Mouse (Mus musculus): ENCODE measurements at regions not wholly inside any gene's neighbourhood (a gene's known extent, or its start where the extent isn't known, plus 50 kb on each side); places are given as distances from the start of the nearest gene placed in this dataset.

DNA sequence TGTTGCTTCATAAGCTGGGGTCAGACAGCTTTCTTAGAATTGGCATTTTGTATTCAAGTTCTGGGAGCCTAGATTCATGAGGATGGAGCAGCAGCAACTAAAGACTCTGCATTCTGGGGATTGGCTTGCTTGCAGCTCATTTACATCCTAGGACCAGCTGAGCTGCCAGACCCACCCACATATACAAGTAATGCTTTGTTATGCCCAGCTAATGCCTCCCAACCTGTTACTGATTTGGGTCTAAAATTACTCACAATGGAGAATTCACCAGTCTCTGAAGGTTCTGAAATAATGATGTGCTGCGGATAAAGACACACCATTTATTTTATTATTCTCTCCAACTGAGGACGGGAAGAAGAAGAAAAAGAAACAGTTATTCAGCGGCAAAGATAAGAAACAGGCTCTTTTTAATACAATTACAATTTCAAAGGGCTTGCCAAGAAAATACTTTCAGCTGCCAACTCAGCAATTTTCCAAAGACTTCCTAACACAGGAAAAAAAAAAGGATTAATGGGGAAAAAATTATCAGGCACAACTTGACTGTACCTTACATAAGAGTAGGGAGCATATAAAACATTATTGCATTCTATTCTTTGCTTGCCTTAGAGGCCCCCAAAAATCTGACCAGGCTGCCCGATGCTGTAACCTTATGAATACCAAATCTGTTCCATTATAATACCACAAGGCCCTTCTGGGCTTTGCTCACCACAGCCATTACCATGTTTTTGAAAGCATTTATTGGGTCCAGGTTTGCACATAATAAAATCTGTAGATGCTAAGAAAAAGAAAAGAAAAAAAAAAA is 134.5 kb downstream of the S1pr1 start:
- Histone ChIP-seq H3K27ac (replicated peaks) (no peak overlapping the region), H3K36me3 (no peaks in the 10 kb centered on the region), H3K27me3 (ENCODE audit: low read depth, poor library complexity, severe bottlenecking) (no peaks in the 10 kb centered on the region), H3K9me3 (replicated peaks) (no peaks in the 10 kb centered on the region), H3K4me1 (no peaks in the 10 kb centered on the region), H3K4me3 (no peak overlapping the region)
- DNase-seq (ENCODE audit: low spot score), result no peak
- 78% methylated on average over 4 of the region's 4 CpGs for WGBS

DNA sequence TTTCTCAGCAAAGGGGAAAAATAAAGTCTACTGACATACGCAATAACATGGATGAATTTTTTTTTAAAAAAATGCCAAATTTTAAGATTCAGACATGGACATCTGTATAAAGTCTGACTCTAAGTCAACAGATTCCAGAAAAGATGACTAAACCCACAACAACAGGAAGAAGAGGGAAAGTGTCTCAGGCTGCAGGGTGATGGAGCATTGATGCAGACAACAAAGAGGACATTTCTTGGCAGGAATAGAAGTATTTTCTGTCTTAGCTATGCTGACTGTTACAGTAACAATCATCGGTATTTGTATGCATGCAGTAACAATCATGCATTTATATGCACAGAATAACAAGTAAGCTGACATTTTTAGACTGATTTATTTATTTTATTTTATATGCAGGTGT is 139.5 kb downstream of the S1pr1 start:
- Histone ChIP-seq H3K4me3 (no peak overlapping the region), H3K4me1 (no peaks in the 10 kb centered on the region), H3K36me3 (no peaks in the 10 kb centered on the region), H3K9me3 (replicated peaks) (no peaks in the 10 kb centered on the region), H3K27ac (replicated peaks) (no peak overlapping the region), H3K27me3 (ENCODE audit: low read depth, poor library complexity, severe bottlenecking) (no peaks in the 10 kb centered on the region)
- DNase-seq (ENCODE audit: low spot score), result no peak
- WGBS, result 96% methylated on average over 2 of the region's 2 CpGs

DNA sequence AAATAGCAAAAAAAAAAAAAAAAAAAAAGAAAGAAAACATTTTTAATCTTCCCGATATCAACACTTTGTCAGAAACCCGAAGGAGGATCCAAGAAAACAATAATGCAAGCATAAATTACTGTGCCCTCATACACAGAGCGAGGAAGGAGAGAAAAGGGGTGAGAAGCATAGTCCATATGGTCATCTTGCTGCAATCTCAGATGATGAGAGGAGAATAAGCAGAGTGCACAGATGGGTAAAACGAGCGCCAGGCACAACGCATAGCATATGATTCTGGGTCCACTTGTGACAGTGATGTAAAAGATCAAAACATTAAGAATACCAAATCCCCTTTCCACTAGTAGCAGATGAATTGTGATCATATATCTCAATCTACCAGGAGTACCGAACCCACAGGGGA is 152.1 kb downstream of the S1pr1 start:
- H3K4me3 ChIP-seq, result no peak overlapping the region
- H3K27ac ChIP-seq (replicated peaks), result no peak overlapping the region
- H3K27me3 ChIP-seq (ENCODE audit: low read depth, poor library complexity, severe bottlenecking), result no peaks in the 10 kb centered on the region
- WGBS, result 89% methylated on average over 7 of the region's 7 CpGs
- H3K36me3 ChIP-seq, result no peaks in the 10 kb centered on the region
- no peak for DNase-seq (ENCODE audit: low spot score)
- no peaks in the 10 kb centered on the region for H3K9me3 ChIP-seq (replicated peaks)
- no peaks in the 10 kb centered on the region for H3K4me1 ChIP-seq

DNA sequence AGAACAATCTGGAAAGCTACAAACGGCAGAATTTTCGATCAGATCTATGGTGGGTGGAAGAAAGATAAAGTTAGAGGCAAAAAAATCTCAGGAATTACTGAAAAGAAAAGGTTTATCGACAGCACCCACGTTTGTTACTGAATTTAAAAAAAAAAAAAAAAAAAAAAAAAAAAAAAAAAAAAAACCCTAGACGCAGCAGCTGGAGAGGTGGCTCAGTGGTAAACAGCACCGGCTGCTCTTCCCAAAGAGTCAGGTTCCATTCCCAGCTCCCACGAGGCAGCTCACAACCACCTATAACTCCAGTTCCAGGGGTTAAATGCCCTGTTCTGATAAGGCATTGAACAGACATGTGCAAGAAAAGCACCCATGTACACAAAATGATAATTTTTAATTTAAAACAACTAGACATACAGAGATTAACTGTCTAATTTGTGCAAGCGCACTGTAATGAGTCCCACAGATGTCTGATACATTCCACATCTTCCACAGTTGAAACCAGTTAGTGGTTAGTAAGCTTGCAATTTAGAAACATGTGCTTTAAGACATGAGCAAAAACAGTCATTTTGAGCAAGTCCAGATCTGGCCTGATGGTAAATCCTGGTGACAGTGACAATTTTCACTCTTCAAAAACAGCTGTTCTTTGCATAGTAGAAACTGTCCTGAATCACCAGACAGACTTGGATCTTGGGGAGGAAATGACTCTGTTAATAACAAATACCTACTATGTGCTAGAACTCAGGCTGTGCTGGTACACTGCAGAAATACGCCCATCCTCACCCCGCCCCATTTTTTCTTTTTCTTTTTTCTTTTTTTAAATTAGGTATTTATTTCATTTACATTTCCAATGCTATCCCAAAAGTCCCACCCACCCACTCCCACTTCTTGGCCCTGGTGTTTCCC is 159.8 kb downstream of the S1pr1 start:
- WGBS, result 86% methylated on average over 10 of the region's 10 CpGs
- H3K9me3 ChIP-seq (replicated peaks), result no peaks in the 10 kb centered on the region
- no peak overlapping the region for H3K4me3 ChIP-seq
- no peaks in the 10 kb centered on the region for H3K36me3 ChIP-seq
- DNase-seq (ENCODE audit: low spot score), result no peak
- H3K27ac ChIP-seq (replicated peaks), result no peak overlapping the region
- no peaks in the 10 kb centered on the region for H3K27me3 ChIP-seq (ENCODE audit: low read depth, poor library complexity, severe bottlenecking)
- H3K4me1 ChIP-seq, result no peaks in the 10 kb centered on the region

DNA sequence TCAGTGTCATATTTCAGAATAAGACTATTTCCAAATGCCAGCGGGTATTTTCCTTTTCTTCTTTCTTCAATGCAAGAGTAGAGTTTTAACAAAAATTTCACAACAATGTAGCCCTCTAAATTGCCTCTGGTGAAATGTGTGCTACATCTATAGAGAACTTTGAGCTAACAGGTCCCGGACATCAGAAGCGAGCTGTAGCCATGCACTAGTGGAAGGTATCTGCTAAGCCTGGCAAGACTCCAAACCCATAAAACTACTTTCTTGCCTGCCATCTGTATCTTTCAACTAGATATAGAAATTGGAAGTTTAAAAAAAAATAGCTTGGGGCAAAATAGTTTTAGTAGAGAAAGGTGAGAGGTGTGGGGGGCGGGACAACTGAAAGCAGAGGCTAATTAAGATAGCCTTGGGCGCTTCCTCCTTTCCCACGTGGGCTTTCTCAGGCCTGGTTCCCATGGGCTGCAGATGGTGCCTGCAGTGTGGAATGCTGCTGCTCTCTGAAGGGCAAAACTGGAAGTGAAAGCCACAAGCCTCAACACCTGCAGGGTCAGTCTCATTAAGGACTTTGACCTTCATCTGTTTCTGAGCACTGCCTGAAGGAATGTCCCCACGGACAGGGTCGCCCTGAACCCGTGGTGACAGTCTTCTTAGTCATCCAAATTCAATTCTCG is 160.9 kb downstream of the S1pr1 start:
- Histone ChIP-seq H3K4me3 (no peak overlapping the region), H3K4me1 (no peaks in the 10 kb centered on the region), H3K27me3 (ENCODE audit: low read depth, poor library complexity, severe bottlenecking) (no peaks in the 10 kb centered on the region), H3K36me3 (no peaks in the 10 kb centered on the region), H3K9me3 (replicated peaks) (no peaks in the 10 kb centered on the region), H3K27ac (replicated peaks) (no peak overlapping the region)
- DNase-seq (ENCODE audit: low spot score), result no peak
- 73% methylated on average over 10 of the region's 10 CpGs for WGBS

DNA sequence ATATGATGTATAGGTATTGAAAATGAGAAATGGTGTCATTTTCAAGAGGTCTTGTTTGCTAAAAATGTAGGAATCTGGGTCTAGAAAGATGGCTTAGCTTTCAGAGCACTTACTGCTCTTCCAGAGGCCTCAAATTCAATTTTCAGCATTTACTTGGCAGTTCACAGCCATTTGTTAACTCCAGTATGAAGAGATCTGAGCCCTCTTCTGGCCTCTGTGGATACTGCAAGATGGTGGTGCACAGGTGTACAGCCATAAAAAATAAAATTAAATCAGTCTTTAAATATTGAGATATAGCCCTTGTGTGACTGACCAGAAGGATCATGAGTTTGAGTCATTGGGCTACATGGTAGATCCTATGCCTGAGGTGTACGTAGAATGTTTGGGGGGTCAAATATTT is 173.1 kb downstream of the S1pr1 start:
- Histone ChIP-seq H3K27me3 (ENCODE audit: low read depth, poor library complexity, severe bottlenecking) (no peaks in the 10 kb centered on the region), H3K4me1 (no peaks in the 10 kb centered on the region), H3K4me3 (no peak overlapping the region), H3K36me3 (no peaks in the 10 kb centered on the region), H3K27ac (replicated peaks) (no peak overlapping the region), H3K9me3 (replicated peaks) (no peaks in the 10 kb centered on the region)
- WGBS, result 88% methylated on average over 1 of the region's 1 CpGs
- DNase-seq (ENCODE audit: low spot score), result peak; percentile 17

DNA sequence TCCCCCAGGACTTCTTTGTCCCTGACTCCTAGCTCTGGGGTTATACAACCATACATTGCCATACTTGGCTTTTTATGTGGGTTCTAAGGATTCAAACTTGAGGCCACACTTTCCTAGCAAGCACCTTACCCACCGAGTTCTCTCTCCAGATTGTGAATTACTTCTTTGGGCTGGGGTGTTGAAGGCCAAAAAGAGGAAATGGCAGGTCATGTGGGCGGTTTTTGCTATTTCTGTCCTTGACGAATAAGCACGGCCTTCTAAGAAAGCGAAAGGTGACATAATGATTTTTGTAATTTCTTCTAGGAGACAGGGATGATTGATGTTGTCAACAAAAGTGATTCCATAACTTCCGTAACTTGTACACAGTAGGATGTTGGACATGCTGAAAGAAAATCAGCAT is 176.5 kb downstream of the S1pr1 start:
- no peak overlapping the region for H3K4me3 ChIP-seq
- no peaks in the 10 kb centered on the region for H3K27me3 ChIP-seq (ENCODE audit: low read depth, poor library complexity, severe bottlenecking)

DNA sequence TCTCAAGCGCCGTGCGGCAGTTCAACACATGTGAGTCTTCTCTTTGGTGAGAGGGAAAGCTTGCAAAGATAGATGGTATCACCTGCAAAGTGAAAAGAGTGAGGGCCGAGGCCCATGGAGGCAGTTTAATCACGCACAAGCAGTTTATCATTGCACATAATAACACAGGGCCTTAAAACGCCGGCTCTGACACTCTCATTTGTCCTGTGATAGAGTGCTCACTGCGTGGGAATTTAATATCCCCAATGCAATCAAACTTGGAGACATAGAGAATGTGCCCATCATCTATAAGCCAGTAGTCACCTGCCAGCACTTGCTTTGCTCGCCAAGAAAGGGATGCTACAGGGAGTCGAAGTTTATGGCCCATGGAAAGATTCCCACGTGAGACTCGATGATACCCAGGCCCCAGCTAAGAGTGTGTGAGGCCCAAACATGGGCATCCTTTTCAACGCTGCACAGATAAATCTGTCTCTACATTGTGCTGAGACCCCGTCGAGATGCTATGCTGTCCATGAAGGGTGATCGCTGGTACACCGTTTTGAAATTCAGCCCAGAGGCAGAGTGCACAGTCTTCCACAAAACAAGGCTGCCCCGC is 182.6 kb downstream of the S1pr1 start:
- H3K27ac ChIP-seq (replicated peaks), result no peak overlapping the region
- H3K27me3 ChIP-seq (ENCODE audit: low read depth, poor library complexity, severe bottlenecking), result no peaks in the 10 kb centered on the region
- DNase-seq (ENCODE audit: low spot score), result no peak
- WGBS, result 92% methylated on average over 18 of the region's 18 CpGs
- H3K9me3 ChIP-seq (replicated peaks), result no peaks in the 10 kb centered on the region
- no peaks in the 10 kb centered on the region for H3K36me3 ChIP-seq
- no peak overlapping the region for H3K4me3 ChIP-seq
- no peaks in the 10 kb centered on the region for H3K4me1 ChIP-seq

More for the DNA sequence above, 176.5 kb downstream of the S1pr1 start:
- Histone ChIP-seq H3K9me3 (replicated peaks) (no peaks in the 10 kb centered on the region), H3K36me3 (no peaks in the 10 kb centered on the region), H3K4me1 (no peaks in the 10 kb centered on the region), H3K27ac (replicated peaks) (no peak overlapping the region)
- 88% methylated on average over 6 of the region's 6 CpGs for WGBS
- no peak for DNase-seq (ENCODE audit: low spot score)

DNA sequence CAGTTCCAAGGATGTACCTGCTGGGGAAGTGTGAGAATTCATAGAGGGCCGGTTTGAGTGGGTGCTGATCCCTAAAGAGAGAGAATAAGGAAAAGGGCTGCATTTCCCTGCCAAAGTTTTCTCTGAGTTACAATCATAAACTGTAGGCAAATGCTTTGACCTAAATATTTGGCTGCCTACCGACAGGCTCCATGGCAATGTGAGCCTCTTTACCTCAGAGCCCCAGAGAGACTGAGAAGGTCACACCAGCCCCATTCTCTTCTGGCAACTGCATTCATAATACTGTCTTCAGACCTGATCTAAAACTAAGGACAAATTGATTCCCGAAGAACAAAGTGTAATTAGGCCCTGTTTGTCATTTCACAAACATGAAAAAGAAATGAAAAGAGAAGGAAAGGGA is 184.4 kb downstream of the S1pr1 start:
- DNase-seq (ENCODE audit: low spot score), result no peak
- Histone ChIP-seq H3K4me3 (no peak overlapping the region), H3K36me3 (no peaks in the 10 kb centered on the region), H3K4me1 (no peaks in the 10 kb centered on the region), H3K27ac (replicated peaks) (no peak overlapping the region), H3K27me3 (ENCODE audit: low read depth, poor library complexity, severe bottlenecking) (no peaks in the 10 kb centered on the region), H3K9me3 (replicated peaks) (no peaks in the 10 kb centered on the region)
- 83% methylated on average over 3 of the region's 3 CpGs for WGBS

DNA sequence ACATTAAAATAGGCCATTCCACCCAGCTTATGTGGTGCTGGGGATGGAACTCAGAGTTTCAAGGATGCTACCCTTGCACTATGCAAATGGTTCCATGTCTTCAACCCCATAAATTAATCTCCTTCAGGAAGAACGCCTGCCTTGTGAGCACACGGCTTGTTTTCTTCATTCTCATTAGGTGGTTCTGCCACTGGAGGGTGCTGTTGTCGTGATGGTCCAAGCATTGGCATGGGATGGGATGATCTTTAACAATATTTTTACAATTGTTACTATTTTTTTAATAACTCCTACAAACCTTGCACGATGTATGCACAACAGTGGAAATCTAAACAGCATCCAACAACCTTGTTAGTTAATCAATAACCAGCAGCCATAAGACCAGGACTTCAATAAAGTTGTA is 185.0 kb downstream of the S1pr1 start:
- no peaks in the 10 kb centered on the region for H3K9me3 ChIP-seq (replicated peaks)
- no peaks in the 10 kb centered on the region for H3K36me3 ChIP-seq
- no peak overlapping the region for H3K4me3 ChIP-seq
- H3K4me1 ChIP-seq, result no peaks in the 10 kb centered on the region
- no peaks in the 10 kb centered on the region for H3K27me3 ChIP-seq (ENCODE audit: low read depth, poor library complexity, severe bottlenecking)
- 62% methylated on average over 4 of the region's 4 CpGs for WGBS
- no peak overlapping the region for H3K27ac ChIP-seq (replicated peaks)
- no peak for DNase-seq (ENCODE audit: low spot score)

DNA sequence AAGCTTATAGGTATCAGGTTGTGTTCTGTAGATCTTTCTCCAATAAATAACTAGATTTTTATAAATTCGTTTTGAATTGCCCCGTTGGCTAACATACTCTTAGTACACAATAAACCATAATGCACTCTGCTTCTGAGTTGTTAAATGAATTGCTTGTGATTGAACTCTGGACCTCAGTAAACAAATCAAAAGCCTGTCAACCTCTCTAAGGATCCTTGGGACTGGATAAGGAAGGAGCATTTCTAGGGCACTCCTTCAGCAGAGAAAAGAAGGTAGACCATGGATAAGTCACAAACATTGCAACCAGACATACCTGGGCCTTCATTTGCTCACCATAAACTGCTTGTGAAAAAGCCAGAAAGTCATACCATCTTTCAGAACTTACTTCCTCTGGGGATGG is 191.4 kb downstream of the S1pr1 start:
- Histone ChIP-seq H3K4me1 (no peaks in the 10 kb centered on the region), H3K9me3 (replicated peaks) (no peaks in the 10 kb centered on the region), H3K4me3 (no peak overlapping the region), H3K27me3 (ENCODE audit: low read depth, poor library complexity, severe bottlenecking) (no peaks in the 10 kb centered on the region), H3K36me3 (no peaks in the 10 kb centered on the region), H3K27ac (replicated peaks) (no peak overlapping the region)
- DNase-seq (ENCODE audit: low spot score), result no peak
- WGBS, result 84% methylated on average over 2 of the region's 2 CpGs

DNA sequence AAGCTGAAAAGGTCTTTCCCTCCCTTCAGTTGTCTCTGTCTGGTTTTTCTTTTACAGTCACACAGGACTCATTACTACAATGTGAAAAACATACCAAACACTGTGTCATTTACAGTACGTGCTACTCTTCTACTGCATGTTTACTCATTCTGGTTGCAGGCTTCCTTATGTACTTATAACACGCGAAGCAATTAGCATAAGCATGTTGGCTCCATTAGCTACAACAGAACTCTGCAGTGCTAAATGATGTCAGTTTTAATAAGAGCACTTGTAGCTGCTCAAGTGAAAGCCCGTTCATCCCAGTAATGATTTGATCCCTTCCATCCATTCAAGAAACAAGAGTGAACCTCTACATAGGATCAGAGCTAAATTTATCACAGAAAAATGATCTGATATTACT is 199.2 kb downstream of the S1pr1 start:
- no peaks in the 10 kb centered on the region for H3K9me3 ChIP-seq (replicated peaks)
- no peak overlapping the region for H3K4me3 ChIP-seq
- H3K27ac ChIP-seq (replicated peaks), result no peak overlapping the region
- no peak for DNase-seq (ENCODE audit: low spot score)
- WGBS, result 95% methylated on average over 4 of the region's 4 CpGs
- H3K36me3 ChIP-seq, result no peaks in the 10 kb centered on the region
- no peaks in the 10 kb centered on the region for H3K4me1 ChIP-seq
- H3K27me3 ChIP-seq (ENCODE audit: low read depth, poor library complexity, severe bottlenecking), result no peaks in the 10 kb centered on the region

Data from midbrain, embryonic 10.5 days (tissue).